Mouse (Mus musculus) heart, postnatal 0 days (tissue): Measurements from ENCODE around the gene Magi2.

Experiments
- CTCF ChIP-seq: IDR thresholded peaks from 2 replicates; pipeline ENCODE4 v1.5.1; 2016; ENCODE audit warnings: antibody characterized with exemption, control low read depth, low read depth
- EP300 ChIP-seq: IDR thresholded peaks from 2 replicates; pipeline ENCODE4 v1.6.1; 2016; ENCODE audit warnings: antibody characterized with exemption, low read depth

DNA sequence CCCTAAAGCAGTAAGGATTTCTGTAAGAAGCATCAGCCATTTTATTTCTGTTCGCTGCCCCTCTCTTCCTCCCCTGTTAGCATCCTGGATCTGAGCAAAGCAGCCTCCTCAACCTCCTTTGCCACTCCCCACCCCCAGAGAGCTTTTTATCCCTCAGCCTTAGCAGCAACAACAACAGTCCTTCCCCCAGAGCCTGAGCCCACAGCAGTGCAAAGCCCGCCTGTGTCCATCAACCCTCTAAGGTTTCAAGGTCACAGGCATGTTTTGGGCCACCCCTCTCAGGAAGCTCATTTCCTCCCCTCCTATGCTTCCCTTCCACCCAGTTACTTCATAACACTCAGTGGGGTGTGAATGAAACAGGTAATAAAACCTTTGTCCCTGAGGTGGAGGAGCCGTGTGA is 1309.7 kb downstream of the Magi2 start:
- no peak for TF ChIP-seq CTCF
- TF ChIP-seq EP300: no peak
